Mouse (Mus musculus) bone marrow, adult 2 months (tissue): ENCODE measurements at regions not wholly inside any gene's neighbourhood (a gene's known extent, or its start where the extent isn't known, plus 50 kb on each side); places are given as distances from the start of the nearest gene placed in this dataset.

Experiments
- CTCF ChIP-seq: fragments of 200-500 bp; IDR thresholded peaks from 2 replicates; pipeline ENCODE4 v1.5.1; 2011; ENCODE audit warnings: low read length, control low read depth; ENCODE audit not compliant: control insufficient read depth, insufficient read depth
- POLR2A ChIP-seq: fragments of 200-500 bp; IDR thresholded peaks from 2 replicates; pipeline ENCODE4 v1.6.1; 2011; ENCODE audit warnings: low read depth, mild to moderate bottlenecking, control low read depth, low read length, borderline replicate concordance; ENCODE audit not compliant: control insufficient read depth

GRCm38 (mm10) chr7:125188986-125189385, 255.5 kb upstream of the Kdm8 start:
- TF ChIP-seq POLR2A: no peak
- no peak for TF ChIP-seq CTCF
